Mouse (Mus musculus) retina, embryonic 14.5 days (tissue): ENCODE results near the gene Wbp11.
"Not testable (repeated sequence)": the region's sequence is repeated elsewhere in the genome, so short reads cannot be mapped to it uniquely, and the experiment has no call there.

Experiments used
- DNase-seq: peaks from one replicate; pipeline ENCODE4 v3.0.0-alpha.2; 2015; ENCODE audit warnings: low spot score

Gene Wbp11

GRCm38 (mm10) chr6:136803093-136803738 is 24.8 kb downstream of the Wbp11 start:
- no peak for DNase-seq

- DNase-seq = no peak
These were observed 26.8 kb downstream of the Wbp11 start for GRCm38 (mm10) chr6:136801274-136801673.

GRCm38 (mm10) chr6:136800710-136801109 is 27.3 kb downstream of the Wbp11 start:
- no peak for DNase-seq

GRCm38 (mm10) chr6:136797874-136798693 is 29.9 kb downstream of the Wbp11 start:
- not testable (repeated sequence) for DNase-seq

GRCm38 (mm10) chr6:136795850-136796249 is 32.2 kb downstream of the Wbp11 start:
- no peak for DNase-seq

GRCm38 (mm10) chr6:136795110-136795509 is 32.9 kb downstream of the Wbp11 start:
- no peak for DNase-seq

- no peak for DNase-seq
These were observed 34.1 kb downstream of the Wbp11 start for GRCm38 (mm10) chr6:136793831-136794525.

- DNase-seq = no peak
These were observed 34.9 kb downstream of the Wbp11 start for GRCm38 (mm10) chr6:136792884-136793758.

- DNase-seq = no peak
These were observed 38.6 kb downstream of the Wbp11 start for GRCm38 (mm10) chr6:136789391-136789971.

- no peak for DNase-seq
These were observed 45.3 kb downstream of the Wbp11 start for GRCm38 (mm10) chr6:136782761-136783160.

- DNase-seq = no peak
These were observed 45.9 kb downstream of the Wbp11 start for GRCm38 (mm10) chr6:136782146-136782545.

- DNase-seq = no peak
These were observed 46.6 kb downstream of the Wbp11 start, which contains the start of gene Gucy2c for GRCm38 (mm10) chr6:136781377-136781986. Gene Gucy2c (minus strand): TSS chr6:136781765.

GRCm38 (mm10) chr6:136776392-136776791 is 51.6 kb downstream of the Wbp11 start:
- no peak for DNase-seq

- DNase-seq = no peak
These were observed 58.2 kb downstream of the Wbp11 start for GRCm38 (mm10) chr6:136769859-136770258.

- DNase-seq = no peak
These were observed 58.9 kb downstream of the Wbp11 start for GRCm38 (mm10) chr6:136769143-136769542.

- no peak for DNase-seq
These were observed 64.1 kb downstream of the Wbp11 start for GRCm38 (mm10) chr6:136763912-136764311.
